Mouse (Mus musculus) stomach, embryonic 15.5 days (tissue): ENCODE results near the gene Sorbs2. TPM values are rescaled to one million over a fixed set of nuclear protein-coding genes. Genes with fewer than 3 reads are reported as not detected.

Experiments
- ATAC-seq: fragments of 200-750 bp; cut with Nextera tagmentation; 2 replicates; pipeline ENCODE4 v1.8.0; 2017; ENCODE audit warnings: low read depth, moderate number of reproducible peaks, moderate TSS enrichment; ENCODE audit not compliant: insufficient read depth, low FRiP score
- H3K27ac ChIP-seq: fragments of 300-500 bp; sonication (generic); 2 replicates; pipeline ENCODE4 v1.5.1; 2015; ENCODE audit warnings: mild to moderate bottlenecking, inconsistent platforms
- H3K27me3 ChIP-seq: fragments of 300-500 bp; sonication (generic); replicated peaks from 2 replicates; pipeline ENCODE4 v1.6.1; 2015; ENCODE audit warnings: inconsistent platforms
- H3K36me3 ChIP-seq: fragments of 300-500 bp; sonication (generic); 2 replicates; pipeline ENCODE4 v1.6.1; 2015; ENCODE audit warnings: inconsistent platforms
- H3K4me1 ChIP-seq: fragments of 300-500 bp; sonication (generic); 2 replicates; pipeline ENCODE4 v1.6.1; 2015; ENCODE audit warnings: inconsistent platforms
- H3K4me2 ChIP-seq: fragments of 300-500 bp; sonication (generic); 2 replicates; pipeline ENCODE4 v1.6.1; 2015; ENCODE audit warnings: mild to moderate bottlenecking, inconsistent platforms
- H3K4me3 ChIP-seq: fragments of 300-500 bp; sonication (generic); replicated peaks from 2 replicates; pipeline ENCODE4 v1.5.1; 2015; ENCODE audit warnings: inconsistent platforms
- H3K9ac ChIP-seq: fragments of 300-500 bp; sonication (generic); 2 replicates; pipeline ENCODE4 v1.6.1; 2015; ENCODE audit warnings: inconsistent platforms
- H3K9me3 ChIP-seq: fragments of 300-500 bp; sonication (generic); 2 replicates; pipeline ENCODE4 v1.6.1; 2016; ENCODE audit warnings: inconsistent platforms
- WGBS: fragments of 180-500 bp; shearing (Covaris S2); methylation state at CpG from one replicate; pipeline ENCODE4 v1.1.7; 2015; 5-methylcytosine and 5-hydroxymethylcytosine counted together
- polyA plus RNA-seq: library from polyadenylated mRNA; unstranded; fragments of >200 nt; fragmentation: Nextera tagmentation; extraction: Ambion mirVana; gene quantifications from 2 replicates; pipeline ENCODE4 v1.2.1, GENCODE M21; 2015

Gene Sorbs2
- polyA plus RNA-seq, 1 experiment from 2014 or later = 25.9 TPM

GRCm38 (mm10) chr8:45629066-45629430 is 121.5 kb downstream of the Sorbs2 start:
- Histone ChIP-seq H3K9ac (no peak overlapping the region), H3K27me3 (no peaks in the 10 kb centered on the region), H3K36me3 (no peaks in the 10 kb centered on the region), H3K4me3 (peak overlapping the region; percentile 58), H3K27ac (peak overlapping the region; percentile 88; the same call in 1 of the 2 replicates), H3K4me2 (peak overlapping the region; percentile 88), H3K4me1 (no peaks in the 10 kb centered on the region; the same call in 1 of the 2 replicates), H3K9me3 (no peaks in the 10 kb centered on the region)
- WGBS = 52% methylated on average over 8 of the region's 8 CpGs
- ATAC-seq = no peak

- Histone ChIP-seq H3K27ac (no peak overlapping the region), H3K4me2 (no peak overlapping the region), H3K36me3 (no peaks in the 10 kb centered on the region), H3K4me3 (no peak overlapping the region), H3K9ac (no peak overlapping the region), H3K9me3 (no peaks in the 10 kb centered on the region), H3K4me1 (no peaks in the 10 kb centered on the region; the same call in 1 of the 2 replicates), H3K27me3 (no peaks in the 10 kb centered on the region)
- WGBS = 48% methylated on average over 8 of the region's 8 CpGs
- no peak for ATAC-seq
These were observed 123.4 kb downstream of the Sorbs2 start for GRCm38 (mm10) chr8:45631023-45631422.

GRCm38 (mm10) chr8:45635155-45635554 is 127.6 kb downstream of the Sorbs2 start:
- Histone ChIP-seq H3K4me1 (no peaks in the 10 kb centered on the region), H3K27me3 (no peaks in the 10 kb centered on the region), H3K27ac (no peak overlapping the region), H3K9me3 (no peaks in the 10 kb centered on the region), H3K36me3 (no peaks in the 10 kb centered on the region), H3K4me2 (no peak overlapping the region), H3K9ac (no peak overlapping the region), H3K4me3 (no peak overlapping the region)
- ATAC-seq = no peak
- WGBS = 76% methylated on average over 6 of the region's 6 CpGs

GRCm38 (mm10) chr8:45637745-45638144 is 130.2 kb downstream of the Sorbs2 start:
- ATAC-seq = no peak
- 74% methylated on average over 1 of the region's 1 CpGs for WGBS
- Histone ChIP-seq H3K9ac (no peak overlapping the region), H3K4me1 (no peaks in the 10 kb centered on the region), H3K27me3 (no peaks in the 10 kb centered on the region), H3K36me3 (no peaks in the 10 kb centered on the region), H3K4me3 (no peak overlapping the region), H3K4me2 (no peak overlapping the region), H3K9me3 (no peaks in the 10 kb centered on the region), H3K27ac (no peak overlapping the region)

GRCm38 (mm10) chr8:45639444-45639843 is 131.9 kb downstream of the Sorbs2 start:
- H3K4me2 ChIP-seq = no peak overlapping the region
- H3K27ac ChIP-seq = no peak overlapping the region
- no peak overlapping the region for H3K9ac ChIP-seq
- no peaks in the 10 kb centered on the region for H3K9me3 ChIP-seq
- H3K27me3 ChIP-seq = no peaks in the 10 kb centered on the region
- no peak for ATAC-seq
- H3K4me1 ChIP-seq = no peaks in the 10 kb centered on the region
- H3K4me3 ChIP-seq = no peak overlapping the region
- H3K36me3 ChIP-seq = no peaks in the 10 kb centered on the region

GRCm38 (mm10) chr8:45644651-45645050 is 137.1 kb downstream of the Sorbs2 start:
- 79% methylated on average over 2 of the region's 2 CpGs for WGBS
- H3K9me3 ChIP-seq = no peaks in the 10 kb centered on the region
- H3K36me3 ChIP-seq = no peaks in the 10 kb centered on the region
- no peaks in the 10 kb centered on the region for H3K4me1 ChIP-seq
- H3K27ac ChIP-seq = no peak overlapping the region
- H3K9ac ChIP-seq = no peak overlapping the region
- H3K4me2 ChIP-seq = no peak overlapping the region
- no peak overlapping the region for H3K4me3 ChIP-seq
- no peaks in the 10 kb centered on the region for H3K27me3 ChIP-seq
- ATAC-seq = no peak

GRCm38 (mm10) chr8:45649063-45649462 is 141.5 kb downstream of the Sorbs2 start:
- H3K4me1 ChIP-seq = no peaks in the 10 kb centered on the region
- no peak overlapping the region for H3K4me2 ChIP-seq
- no peaks in the 10 kb centered on the region for H3K27me3 ChIP-seq
- no peaks in the 10 kb centered on the region for H3K9me3 ChIP-seq
- no peaks in the 10 kb centered on the region for H3K36me3 ChIP-seq
- no peak overlapping the region for H3K9ac ChIP-seq
- H3K4me3 ChIP-seq = no peak overlapping the region
- ATAC-seq = no peak
- WGBS = 81% methylated on average over 7 of the region's 7 CpGs
- no peak overlapping the region for H3K27ac ChIP-seq

GRCm38 (mm10) chr8:45649966-45650365 is 142.4 kb downstream of the Sorbs2 start:
- ATAC-seq = no peak

GRCm38 (mm10) chr8:45658021-45658420 is 150.4 kb downstream of the Sorbs2 start:
- peak overlapping the region; percentile 33; the same call in 1 of the 2 replicates for H3K4me2 ChIP-seq
- no peaks in the 10 kb centered on the region for H3K9me3 ChIP-seq
- H3K4me1 ChIP-seq = peaks cover 7% of the 10 kb centered on the region; the same call in 1 of the 2 replicates
- no peak overlapping the region for H3K9ac ChIP-seq
- H3K27ac ChIP-seq = no peak overlapping the region; the same call in 1 of the 2 replicates
- H3K36me3 ChIP-seq = no peaks in the 10 kb centered on the region
- WGBS = 60% methylated on average over 3 of the region's 3 CpGs
- no peak overlapping the region for H3K4me3 ChIP-seq
- ATAC-seq = no peak
- no peaks in the 10 kb centered on the region for H3K27me3 ChIP-seq

More at GRCm38 (mm10) chr8:45649966-45650365, 142.4 kb downstream of the Sorbs2 start:
- Histone ChIP-seq H3K4me3 (no peak overlapping the region), H3K27me3 (no peaks in the 10 kb centered on the region), H3K9ac (no peak overlapping the region), H3K36me3 (no peaks in the 10 kb centered on the region), H3K9me3 (no peaks in the 10 kb centered on the region), H3K4me2 (no peak overlapping the region), H3K27ac (no peak overlapping the region), H3K4me1 (no peaks in the 10 kb centered on the region)
- WGBS = 76% methylated on average over 5 of the region's 5 CpGs

GRCm38 (mm10) chr8:45658458-45659325 is 151.1 kb downstream of the Sorbs2 start:
- H3K27ac ChIP-seq = peak overlapping the region; percentile 51; the same call in 1 of the 2 replicates
- no peak for ATAC-seq
- H3K4me3 ChIP-seq = no peak overlapping the region; the same call in 1 of the 2 replicates
- WGBS = 23% methylated on average over 18 of the region's 18 CpGs
- no peak overlapping the region for H3K9ac ChIP-seq
- peaks cover 7% of the 10 kb centered on the region; the same call in 1 of the 2 replicates for H3K4me1 ChIP-seq
- no peaks in the 10 kb centered on the region for H3K9me3 ChIP-seq
- no peaks in the 10 kb centered on the region for H3K27me3 ChIP-seq
- H3K4me2 ChIP-seq = peak overlapping the region; percentile 33
- H3K36me3 ChIP-seq = no peaks in the 10 kb centered on the region

GRCm38 (mm10) chr8:45659473-45659872 is 151.9 kb downstream of the Sorbs2 start:
- Histone ChIP-seq H3K4me2 (peak overlapping the region; percentile 33; the same call in 1 of the 2 replicates), H3K9me3 (no peaks in the 10 kb centered on the region), H3K9ac (no peak overlapping the region), H3K36me3 (no peaks in the 10 kb centered on the region), H3K27me3 (no peaks in the 10 kb centered on the region), H3K4me3 (no peak overlapping the region), H3K27ac (peak overlapping the region; percentile 51; the same call in 1 of the 2 replicates), H3K4me1 (peaks cover 7% of the 10 kb centered on the region; the same call in 1 of the 2 replicates)
- ATAC-seq = peak; percentile 70
- 49% methylated on average over 4 of the region's 4 CpGs for WGBS

- Histone ChIP-seq H3K36me3 (no peaks in the 10 kb centered on the region), H3K9me3 (no peaks in the 10 kb centered on the region), H3K9ac (no peak overlapping the region), H3K27ac (no peak overlapping the region), H3K4me1 (peaks cover 7% of the 10 kb centered on the region; the same call in 1 of the 2 replicates), H3K4me3 (no peak overlapping the region), H3K27me3 (no peaks in the 10 kb centered on the region), H3K4me2 (0 out of 2 replicates have a peak overlapping the region, but pooled peaks have one; percentile 21)
- WGBS = 40% methylated on average over 12 of the region's 12 CpGs
- no peak for ATAC-seq
These were observed 153.0 kb downstream of the Sorbs2 start for GRCm38 (mm10) chr8:45660570-45660969.
